Mouse (Mus musculus): ENCODE measurements around the gene Ccl21a. TPM values are rescaled to one million over a fixed set of nuclear protein-coding genes. Genes with fewer than 3 reads are reported as not detected.

Gene Ccl21a
- not detected for polyA plus RNA-seq (2012; fragmentation: generic; extraction: Trizol)

GRCm38 (mm10) chr4:42773893-42774292 is at the start of gene Ccl21a:
Gene Ccl21a, minus strand, starts transcription at chr4:42773993.

GRCm38 (mm10) chr4:42756477-42756876 is 17.3 kb downstream of the Ccl21a start, which contains the start of gene Ccl19:
Gene Ccl19, minus strand, starts transcription at chr4:42756577.

GRCm38 (mm10) chr4:42735245-42735644 is 38.5 kb downstream of the Ccl21a start, which contains the start of gene 4930578G10Rik:
Gene 4930578G10Rik, plus strand, starts transcription at chr4:42735545.

Other genes starting within 250 kb of the Ccl21a start
- gene Fam205a2, start 245.8 kb downstream of the Ccl21a start, polyA plus RNA-seq (2012; fragmentation: generic; extraction: Trizol) = not detected
- not detected for gene Gm10591, start 161.8 kb downstream of the Ccl21a start, polyA plus RNA-seq (2012; fragmentation: generic; extraction: Trizol)
- not detected for gene Gm2564, start 144.3 kb downstream of the Ccl21a start, polyA plus RNA-seq (2012; fragmentation: generic; extraction: Trizol)
- not detected for gene Ccl27b, start 118.7 kb downstream of the Ccl21a start, polyA plus RNA-seq (2012; fragmentation: generic; extraction: Trizol)
- gene Il11ra2, start 112.1 kb downstream of the Ccl21a start, polyA plus RNA-seq (2012; fragmentation: generic; extraction: Trizol) = under 1 TPM in 1 of 2 experiments, not detected in 1; 0.19 TPM
- gene 4930578G10Rik, start 38.4 kb downstream of the Ccl21a start, polyA plus RNA-seq (2012; fragmentation: generic; extraction: Trizol) = not detected
- not detected for gene Ccl19, start 17.4 kb downstream of the Ccl21a start, polyA plus RNA-seq (2012; fragmentation: generic; extraction: Trizol)
- gene Fam205a1, start 79.9 kb upstream of the Ccl21a start, polyA plus RNA-seq (2012; fragmentation: generic; extraction: Trizol) = not detected
- not detected for gene Gm12394, start 82.8 kb upstream of the Ccl21a start, polyA plus RNA-seq (2012; fragmentation: generic; extraction: Trizol)
- not detected for gene Fam205c, start 100.2 kb upstream of the Ccl21a start, polyA plus RNA-seq (2012; fragmentation: generic; extraction: Trizol)
- gene Phf24, start 142.7 kb upstream of the Ccl21a start, polyA plus RNA-seq (2012; fragmentation: generic; extraction: Trizol) = not detected
- 1 to 10 TPM; 1.8 to 7.6 TPM for gene Dnajb5, start 175.8 kb upstream of the Ccl21a start, polyA plus RNA-seq (2012; fragmentation: generic; extraction: Trizol)
- under 1 TPM; 0.14 to 0.76 TPM for gene 1700022I11Rik, start 195.6 kb upstream of the Ccl21a start, polyA plus RNA-seq (2012; fragmentation: generic; extraction: Trizol)
- gene Vcp, start 226.5 kb upstream of the Ccl21a start, polyA plus RNA-seq (2012; fragmentation: generic; extraction: Trizol) = 100 to 1,000 TPM; 158 to 386 TPM
- gene Fancg, start 236.5 kb upstream of the Ccl21a start, polyA plus RNA-seq (2012; fragmentation: generic; extraction: Trizol) = 1 to 10 TPM; 2.4 to 8.8 TPM